Mouse (Mus musculus): ENCODE measurements around the gene Zfp335. TPM values are rescaled to one million over a fixed set of nuclear protein-coding genes. Genes with fewer than 3 reads are reported as not detected.

Gene Zfp335
- total and polyA plus RNA-seq, 2 experiments, result 2.4 to 18.9 TPM

- TF ChIP-seq POLR2A (IDR thresholded peaks at IDR 0.05; ENCODE audit: extremely low read depth, insufficient read depth, low read length) (no peak), CTCF (IDR thresholded peaks at IDR 0.05; ENCODE audit: low read depth, low read length) (no peak)
- Histone ChIP-seq H3K4me1 (ENCODE audit: control insufficient read depth, insufficient read depth, low read length) (peaks cover 12% of the 10 kb centered on the region), H3K36me3 (ENCODE audit: control insufficient read depth, insufficient read depth, low read length) (peaks cover 11% of the 10 kb centered on the region; the same call in 1 of the 2 replicates), H3K27me3 (ENCODE audit: control insufficient read depth, insufficient read depth, low read length) (no peaks in the 10 kb centered on the region), H3K27ac (replicated peaks; ENCODE audit: insufficient read depth, low read depth, low read length) (peak overlapping the region; percentile 97), H3K79me2 (ENCODE audit: control insufficient read depth, insufficient read depth, low read length) (peaks cover 5% of the 10 kb centered on the region; the same call in 1 of the 2 replicates), H3K4me3 (ENCODE audit: insufficient read depth, low read depth, low read length) (peak overlapping the region; percentile 74), H3K9ac (ENCODE audit: low read depth, low read length) (peak overlapping the region; percentile 63)
- no peak for DNase-seq (ENCODE audit: extremely low read depth, low read depth, low spot score)
- 1% methylated on average over 12 of the region's 12 CpGs for WGBS
Observed at GRCm38 (mm10) chr2:164912151-164912550, 594 bp upstream of the Zfp335 start.

GRCm38 (mm10) chr2:164910360-164911061, 1.0 kb downstream of the Zfp335 start:
- Histone ChIP-seq H3K79me2 (ENCODE audit: control insufficient read depth, insufficient read depth, low read length) (peaks cover 5% of the 10 kb centered on the region; the same call in 1 of the 2 replicates), H3K9ac (ENCODE audit: low read depth, low read length) (peak overlapping the region; percentile 94), H3K4me1 (ENCODE audit: control insufficient read depth, insufficient read depth, low read length) (peaks cover 12% of the 10 kb centered on the region), H3K27ac (replicated peaks; ENCODE audit: insufficient read depth, low read depth, low read length) (peak overlapping the region; percentile 61), H3K27me3 (ENCODE audit: control insufficient read depth, insufficient read depth, low read length) (no peaks in the 10 kb centered on the region), H3K36me3 (ENCODE audit: control insufficient read depth, insufficient read depth, low read length) (peaks cover 25% of the 10 kb centered on the region), H3K4me3 (ENCODE audit: insufficient read depth, low read depth, low read length) (peak overlapping the region; percentile 74)
- DNase-seq (ENCODE audit: extremely low read depth, low read depth, low spot score), result no peak
- 3% methylated on average over 37 of the region's 37 CpGs for WGBS
- TF ChIP-seq POLR2A (IDR thresholded peaks at IDR 0.05; ENCODE audit: extremely low read depth, insufficient read depth, low read length), result no peak
- TF ChIP-seq CTCF (IDR thresholded peaks at IDR 0.05; ENCODE audit: low read depth, low read length), result no peak

GRCm38 (mm10) chr2:164909542-164909941, 2.0 kb downstream of the Zfp335 start:
- WGBS, result 70% methylated on average over 1 of the region's 1 CpGs
- Histone ChIP-seq H3K4me3 (ENCODE audit: insufficient read depth, low read depth, low read length) (no peak overlapping the region), H3K27me3 (ENCODE audit: control insufficient read depth, insufficient read depth, low read length) (no peaks in the 10 kb centered on the region), H3K27ac (replicated peaks; ENCODE audit: insufficient read depth, low read depth, low read length) (no peak overlapping the region), H3K36me3 (ENCODE audit: control insufficient read depth, insufficient read depth, low read length) (peaks cover 27% of the 10 kb centered on the region), H3K4me1 (ENCODE audit: control insufficient read depth, insufficient read depth, low read length) (peaks cover 12% of the 10 kb centered on the region), H3K9ac (ENCODE audit: low read depth, low read length) (no peak overlapping the region), H3K79me2 (ENCODE audit: control insufficient read depth, insufficient read depth, low read length) (peaks cover 5% of the 10 kb centered on the region; the same call in 1 of the 2 replicates)
- peak; percentile 49 for DNase-seq (ENCODE audit: extremely low read depth, low read depth, low spot score)
- no peak for TF ChIP-seq POLR2A (IDR thresholded peaks at IDR 0.05; ENCODE audit: extremely low read depth, insufficient read depth, low read length)
- TF ChIP-seq CTCF (IDR thresholded peaks at IDR 0.05; ENCODE audit: low read depth, low read length), result peak; percentile 55

- Histone ChIP-seq H3K79me2 (ENCODE audit: control insufficient read depth, insufficient read depth, low read length) (peaks cover 5% of the 10 kb centered on the region; the same call in 1 of the 2 replicates), H3K4me1 (ENCODE audit: control insufficient read depth, insufficient read depth, low read length) (peaks cover 12% of the 10 kb centered on the region), H3K4me3 (ENCODE audit: insufficient read depth, low read depth, low read length) (no peak overlapping the region), H3K36me3 (ENCODE audit: control insufficient read depth, insufficient read depth, low read length) (peaks cover 30% of the 10 kb centered on the region), H3K27ac (replicated peaks; ENCODE audit: insufficient read depth, low read depth, low read length) (no peak overlapping the region), H3K27me3 (ENCODE audit: control insufficient read depth, insufficient read depth, low read length) (no peaks in the 10 kb centered on the region), H3K9ac (ENCODE audit: low read depth, low read length) (no peak overlapping the region)
- DNase-seq (ENCODE audit: extremely low read depth, low read depth, low spot score), result no peak
- TF ChIP-seq POLR2A (IDR thresholded peaks at IDR 0.05; ENCODE audit: extremely low read depth, insufficient read depth, low read length) (no peak), CTCF (IDR thresholded peaks at IDR 0.05; ENCODE audit: low read depth, low read length) (no peak)
- 94% methylated on average over 3 of the region's 3 CpGs for WGBS
Observed at GRCm38 (mm10) chr2:164909100-164909499, 2.5 kb downstream of the Zfp335 start.

- 96% methylated on average over 5 of the region's 5 CpGs for WGBS
- DNase-seq (ENCODE audit: extremely low read depth, low read depth, low spot score), result no peak
- no peak overlapping the region for H3K4me3 ChIP-seq (ENCODE audit: insufficient read depth, low read depth, low read length)
- H3K36me3 ChIP-seq (ENCODE audit: control insufficient read depth, insufficient read depth, low read length), result peaks cover 32% of the 10 kb centered on the region
- no peak overlapping the region for H3K27ac ChIP-seq (replicated peaks; ENCODE audit: insufficient read depth, low read depth, low read length)
- no peak for TF ChIP-seq POLR2A (IDR thresholded peaks at IDR 0.05; ENCODE audit: extremely low read depth, insufficient read depth, low read length)
- no peak for TF ChIP-seq CTCF (IDR thresholded peaks at IDR 0.05; ENCODE audit: low read depth, low read length)
- no peak overlapping the region for H3K9ac ChIP-seq (ENCODE audit: low read depth, low read length)
- H3K27me3 ChIP-seq (ENCODE audit: control insufficient read depth, insufficient read depth, low read length), result no peaks in the 10 kb centered on the region
- peaks cover 10% of the 10 kb centered on the region for H3K4me1 ChIP-seq (ENCODE audit: control insufficient read depth, insufficient read depth, low read length)
- peaks cover 5% of the 10 kb centered on the region; the same call in 1 of the 2 replicates for H3K79me2 ChIP-seq (ENCODE audit: control insufficient read depth, insufficient read depth, low read length)
Observed at GRCm38 (mm10) chr2:164908011-164908410, 3.5 kb downstream of the Zfp335 start.

- H3K27me3 ChIP-seq (ENCODE audit: control insufficient read depth, insufficient read depth, low read length), result no peaks in the 10 kb centered on the region
- no peak overlapping the region for H3K4me3 ChIP-seq (ENCODE audit: insufficient read depth, low read depth, low read length)
- H3K9ac ChIP-seq (ENCODE audit: low read depth, low read length), result no peak overlapping the region
- TF ChIP-seq POLR2A (IDR thresholded peaks at IDR 0.05; ENCODE audit: extremely low read depth, insufficient read depth, low read length) (no peak), CTCF (IDR thresholded peaks at IDR 0.05; ENCODE audit: low read depth, low read length) (no peak)
- peaks cover 33% of the 10 kb centered on the region for H3K36me3 ChIP-seq (ENCODE audit: control insufficient read depth, insufficient read depth, low read length)
- DNase-seq (ENCODE audit: extremely low read depth, low read depth, low spot score), result no peak
- H3K27ac ChIP-seq (replicated peaks; ENCODE audit: insufficient read depth, low read depth, low read length), result no peak overlapping the region
- H3K79me2 ChIP-seq (ENCODE audit: control insufficient read depth, insufficient read depth, low read length), result peaks cover 5% of the 10 kb centered on the region; the same call in 1 of the 2 replicates
- peaks cover 10% of the 10 kb centered on the region for H3K4me1 ChIP-seq (ENCODE audit: control insufficient read depth, insufficient read depth, low read length)
- WGBS, result 95% methylated on average over 12 of the region's 12 CpGs
Observed at GRCm38 (mm10) chr2:164907511-164907910, 4.0 kb downstream of the Zfp335 start.

Data from liver, adult 2 months (tissue).